ENCODE assay signal across 8 mouse cellular contexts in the genomic region with DNA sequence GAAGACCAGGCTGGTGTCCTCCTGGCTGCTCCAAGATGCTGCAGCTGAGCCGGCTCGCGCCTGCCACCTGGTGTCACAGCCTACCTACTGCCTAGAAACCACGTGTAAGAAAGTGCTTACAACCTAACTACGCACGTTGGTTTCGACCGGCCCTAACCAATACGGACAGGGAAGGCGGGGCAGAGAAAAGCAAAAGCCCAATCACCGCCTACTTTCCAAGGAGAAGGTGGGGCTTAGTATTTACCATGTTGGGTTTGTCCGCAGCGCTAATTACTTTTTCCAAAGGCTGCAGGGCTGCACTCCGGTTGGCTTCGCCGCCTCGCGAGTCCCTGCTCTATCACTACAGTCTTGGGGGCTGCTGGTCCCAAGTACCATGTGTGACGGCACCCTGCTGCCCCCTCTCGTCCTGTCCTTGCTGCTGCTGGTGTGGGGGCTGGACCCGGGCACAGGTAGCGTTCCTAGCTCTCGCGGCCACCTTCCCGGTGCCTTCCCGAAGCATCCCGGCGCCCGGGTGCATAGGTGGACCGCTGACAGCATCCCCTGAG. TPM values are rescaled to one million over a fixed set of nuclear protein-coding genes. Genes with fewer than 3 reads are reported as not detected.
DNase-seq lines count a peak whose midpoint lies in the region; ATAC-seq lines count a peak whose summit lies in the region.

A gene (plus strand): TSS at position 273 of the 545 bp plus-strand sequence.

- 0 out of 2 replicates have a peak, but pooled peaks cover 6% of the 10 kb centered on the region for H3K27me3 ChIP-seq in hindbrain, embryonic 11.5 days (ENCODE audit: control insufficient read depth, insufficient read depth, low read length)
- H3K27me3 ChIP-seq in lung, embryonic 16.5 days (ENCODE audit: control insufficient read depth, insufficient read depth, low read depth, low read length), result no peaks in the 10 kb centered on the region

- peak; percentile 98 for ATAC-seq in hindbrain, embryonic 11.5 days (ENCODE audit: low FRiP score)
- ATAC-seq in lung, embryonic 16.5 days (ENCODE audit: low read depth), result peak; percentile 92

- H3K4me1 ChIP-seq in hindbrain, embryonic 11.5 days (replicated peaks; ENCODE audit: control insufficient read depth, insufficient read depth, low read length), result peaks cover 4% of the 10 kb centered on the region; the same call in 1 of the 2 replicates
- H3K4me1 ChIP-seq in lung, embryonic 16.5 days (replicated peaks; ENCODE audit: control insufficient read depth, insufficient read depth, low read length), result peaks cover 13% of the 10 kb centered on the region

- H3K9ac ChIP-seq in hindbrain, embryonic 11.5 days (ENCODE audit: low read depth, low read length), result peak within 1 kb of the TSS; percentile 48
- H3K9ac ChIP-seq in lung, embryonic 16.5 days (ENCODE audit: low read length), result peak within 1 kb of the TSS; percentile 73

- peak within 1 kb of the TSS; percentile 62 for H3K4me3 ChIP-seq in hindbrain, embryonic 11.5 days (ENCODE audit: low read depth, low read length)
- peak within 1 kb of the TSS; percentile 73 for H3K4me3 ChIP-seq in lung, embryonic 16.5 days (ENCODE audit: low read length)

- DNase-seq in Muller cell, postnatal 12 days (ENCODE audit: inconsistent ontology term), result peak; percentile 92
- peak; percentile 97 for DNase-seq in cerebellum, adult 9-10 months
- peak; percentile 93 to 95 for DNase-seq in frontal cortex, postnatal 10 days (ENCODE audit: low spot score in 2 of 2)
- DNase-seq in hindbrain, embryonic 11.5 days (ENCODE audit: low spot score), result peak; percentile 92
- DNase-seq in layer of hippocampus, adult 9-11 months, result peak; percentile 96
- DNase-seq in ovary, postnatal 10 days (ENCODE audit: low spot score), result peak; percentile 72
- peak; percentile 94 for DNase-seq in thymus, postnatal 0 days (ENCODE audit: low spot score)

- no peaks in the 10 kb centered on the region for H3K9me3 ChIP-seq in hindbrain, embryonic 11.5 days (ENCODE audit: control insufficient read depth, low read length)
- no peaks in the 10 kb centered on the region for H3K9me3 ChIP-seq in lung, embryonic 16.5 days (ENCODE audit: control insufficient read depth, low read length)

- WGBS in hindbrain, embryonic 11.5 days, result under 1% methylated on average over 30 of the region's 30 CpGs
- 1% methylated on average over 30 of the region's 30 CpGs for WGBS in lung, embryonic 16.5 days

- no peaks in the 10 kb centered on the region for H3K36me3 ChIP-seq in hindbrain, embryonic 11.5 days (ENCODE audit: control insufficient read depth, insufficient read depth, low read length)
- no peaks in the 10 kb centered on the region for H3K36me3 ChIP-seq in lung, embryonic 16.5 days (ENCODE audit: control insufficient read depth, insufficient read depth, low read length)

- no peak within 1 kb of the TSS for H3K27ac ChIP-seq in hindbrain, embryonic 11.5 days (ENCODE audit: low read depth, low read length)
- H3K27ac ChIP-seq in lung, embryonic 16.5 days (ENCODE audit: low read length), result peak within 1 kb of the TSS; percentile 64

- H3K4me2 ChIP-seq in hindbrain, embryonic 11.5 days (replicated peaks; ENCODE audit: low read depth, low read length), result peak within 1 kb of the TSS; percentile 100
- H3K4me2 ChIP-seq in lung, embryonic 16.5 days (ENCODE audit: low read depth, low read length), result peak within 1 kb of the TSS; percentile 98

RNA-seq across cellular contexts. Expression of the gene that starts here (rescaled TPM):
- 1.5 and 1.9 TPM in 2 replicates for polyA plus RNA-seq in hindbrain, embryonic 11.5 days (2014; fragmentation: Nextera tagmentation; extraction: Ambion mirVana)
- 15.4 and 15.9 TPM in 2 replicates for polyA plus RNA-seq in lung, embryonic 16.5 days (2015; fragmentation: Nextera tagmentation; extraction: Ambion mirVana)
- polyA plus RNA-seq in thymus, postnatal 0 days (2015; fragmentation: Nextera tagmentation; extraction: Ambion mirVana), result 0.82 and 1.2 TPM in 2 replicates
